Mouse (Mus musculus): ENCODE results near the gene Ran. TPM values are rescaled to one million over a fixed set of nuclear protein-coding genes. Genes with fewer than 3 reads are reported as not detected.

Ran gene
- total and polyA plus RNA-seq, 2 experiments from 2014 or later = 312 to 330 TPM

GRCm38 (mm10) chr5:129015020-129015419, 4.8 kb upstream of the Ran start:
- H3K4me1 ChIP-seq (ENCODE audit: insufficient read depth) = peaks cover 2% of the 10 kb centered on the region
- H3K4me3 ChIP-seq (ENCODE audit: low read depth, low read length) = no peak overlapping the region
- no peak overlapping the region for H3K9ac ChIP-seq
- ATAC-seq (no peak), DNase-seq (no peak)
- no peak for TF ChIP-seq CTCF (IDR thresholded peaks at IDR 0.05; ENCODE audit: low read depth)
- no peaks in the 10 kb centered on the region for H3K9me3 ChIP-seq (ENCODE audit: low read length)
- no peak overlapping the region for H3K4me2 ChIP-seq (ENCODE audit: low read depth)
- H3K36me3 ChIP-seq (ENCODE audit: insufficient read depth) = no peaks in the 10 kb centered on the region
- 85% methylated on average over 3 of the region's 3 CpGs for WGBS
- no peak overlapping the region for H3K27ac ChIP-seq (ENCODE audit: low read depth, low read length)
- no peaks in the 10 kb centered on the region for H3K27me3 ChIP-seq (ENCODE audit: insufficient read depth, low read length)

GRCm38 (mm10) chr5:129015540-129015939, 4.3 kb upstream of the Ran start:
- H3K4me1 ChIP-seq (ENCODE audit: insufficient read depth) = peaks cover 2% of the 10 kb centered on the region
- no peak overlapping the region for H3K9ac ChIP-seq
- no peak for TF ChIP-seq CTCF (IDR thresholded peaks at IDR 0.05; ENCODE audit: low read depth)
- no peak overlapping the region for H3K4me2 ChIP-seq (ENCODE audit: low read depth)
- no peak overlapping the region for H3K27ac ChIP-seq (ENCODE audit: low read depth, low read length)
- DNase-seq (no peak), ATAC-seq (no peak)
- no peaks in the 10 kb centered on the region for H3K9me3 ChIP-seq (ENCODE audit: low read length)
- H3K36me3 ChIP-seq (ENCODE audit: insufficient read depth) = no peaks in the 10 kb centered on the region
- no peak overlapping the region for H3K4me3 ChIP-seq (ENCODE audit: low read depth, low read length)
- WGBS = 87% methylated on average over 5 of the region's 5 CpGs
- H3K27me3 ChIP-seq (ENCODE audit: insufficient read depth, low read length) = no peaks in the 10 kb centered on the region

GRCm38 (mm10) chr5:129016370-129016769, 3.5 kb upstream of the Ran start:
- peaks cover 4% of the 10 kb centered on the region for H3K4me1 ChIP-seq (ENCODE audit: insufficient read depth)
- DNase-seq = no peak
- no peak overlapping the region for H3K9ac ChIP-seq
- no peak overlapping the region for H3K27ac ChIP-seq (ENCODE audit: low read depth, low read length)
- no peaks in the 10 kb centered on the region for H3K36me3 ChIP-seq (ENCODE audit: insufficient read depth)
- 93% methylated on average over 3 of the region's 3 CpGs for WGBS
- H3K9me3 ChIP-seq (ENCODE audit: low read length) = no peaks in the 10 kb centered on the region
- H3K4me3 ChIP-seq (ENCODE audit: low read depth, low read length) = no peak overlapping the region
- no peak overlapping the region for H3K4me2 ChIP-seq (ENCODE audit: low read depth)
- no peak for ATAC-seq
- TF ChIP-seq CTCF (IDR thresholded peaks at IDR 0.05; ENCODE audit: low read depth) = no peak
- H3K27me3 ChIP-seq (ENCODE audit: insufficient read depth, low read length) = no peaks in the 10 kb centered on the region

GRCm38 (mm10) chr5:129018782-129019489, 933 bp upstream of the Ran start:
- no peak for TF ChIP-seq CTCF (IDR thresholded peaks at IDR 0.05; ENCODE audit: low read depth)
- Histone ChIP-seq H3K27ac (ENCODE audit: low read depth, low read length) (peak overlapping the region; percentile 98), H3K36me3 (ENCODE audit: insufficient read depth) (peaks cover 9% of the 10 kb centered on the region; the same call in 1 of the 2 replicates), H3K9ac (peak overlapping the region; percentile 67), H3K27me3 (ENCODE audit: insufficient read depth, low read length) (no peaks in the 10 kb centered on the region), H3K4me2 (ENCODE audit: low read depth) (peak overlapping the region; percentile 50), H3K4me1 (ENCODE audit: insufficient read depth) (peaks cover 11% of the 10 kb centered on the region), H3K9me3 (ENCODE audit: low read length) (no peaks in the 10 kb centered on the region), H3K4me3 (ENCODE audit: low read depth, low read length) (peak overlapping the region; percentile 66)
- 86% methylated on average over 13 of the region's 13 CpGs for WGBS
- DNase-seq = no peak
- ATAC-seq = no peak

GRCm38 (mm10) chr5:129020300-129020668, 415 bp downstream of the Ran start:
- Histone ChIP-seq H3K9me3 (ENCODE audit: low read length) (no peaks in the 10 kb centered on the region), H3K9ac (peak overlapping the region; percentile 82), H3K4me2 (ENCODE audit: low read depth) (peak overlapping the region; percentile 79), H3K36me3 (ENCODE audit: insufficient read depth) (peaks cover 20% of the 10 kb centered on the region), H3K4me3 (ENCODE audit: low read depth, low read length) (peak overlapping the region; percentile 66), H3K27ac (ENCODE audit: low read depth, low read length) (peak overlapping the region; percentile 98), H3K4me1 (ENCODE audit: insufficient read depth) (peaks cover 11% of the 10 kb centered on the region), H3K27me3 (ENCODE audit: insufficient read depth, low read length) (no peaks in the 10 kb centered on the region)
- 2% methylated on average over 43 of the region's 56 CpGs for WGBS
- ATAC-seq = peak; percentile 81
- peak; percentile 90 for DNase-seq
- peak; percentile 57 for TF ChIP-seq CTCF (IDR thresholded peaks at IDR 0.05; ENCODE audit: low read depth)

GRCm38 (mm10) chr5:129020731-129021130, 862 bp downstream of the Ran start:
- DNase-seq (no peak), ATAC-seq (no peak)
- peak overlapping the region; percentile 79 for H3K4me2 ChIP-seq (ENCODE audit: low read depth)
- no peak for TF ChIP-seq CTCF (IDR thresholded peaks at IDR 0.05; ENCODE audit: low read depth)
- peak overlapping the region; percentile 98 for H3K27ac ChIP-seq (ENCODE audit: low read depth, low read length)
- H3K4me1 ChIP-seq (ENCODE audit: insufficient read depth) = peaks cover 11% of the 10 kb centered on the region
- H3K9ac ChIP-seq = peak overlapping the region; percentile 82
- H3K4me3 ChIP-seq (ENCODE audit: low read depth, low read length) = peak overlapping the region; percentile 66
- no peaks in the 10 kb centered on the region for H3K9me3 ChIP-seq (ENCODE audit: low read length)
- H3K27me3 ChIP-seq (ENCODE audit: insufficient read depth, low read length) = no peaks in the 10 kb centered on the region
- 8% methylated on average over 28 of the region's 28 CpGs for WGBS
- H3K36me3 ChIP-seq (ENCODE audit: insufficient read depth) = peaks cover 22% of the 10 kb centered on the region

- H3K4me2 ChIP-seq (ENCODE audit: low read depth) = no peak overlapping the region
- peaks cover 29% of the 10 kb centered on the region for H3K36me3 ChIP-seq (ENCODE audit: insufficient read depth)
- no peaks in the 10 kb centered on the region for H3K27me3 ChIP-seq (ENCODE audit: insufficient read depth, low read length)
- no peak overlapping the region for H3K9ac ChIP-seq
- H3K27ac ChIP-seq (ENCODE audit: low read depth, low read length) = no peak overlapping the region
- DNase-seq (no peak), ATAC-seq (no peak)
- H3K9me3 ChIP-seq (ENCODE audit: low read length) = no peaks in the 10 kb centered on the region
- 0 out of 2 replicates have a peak, but pooled peaks cover 8% of the 10 kb centered on the region for H3K4me1 ChIP-seq (ENCODE audit: insufficient read depth)
- no peak for TF ChIP-seq CTCF (IDR thresholded peaks at IDR 0.05; ENCODE audit: low read depth)
- 32% methylated on average over 2 of the region's 2 CpGs for WGBS
- no peak overlapping the region for H3K4me3 ChIP-seq (ENCODE audit: low read depth, low read length)
Measured at GRCm38 (mm10) chr5:129025048-129025447, 5.2 kb downstream of the Ran start.

Data from forebrain, postnatal 0 days (tissue).